ENCODE assay signal across 18 mouse cellular contexts in genomic region chr8:30561323-30562207, GRCm38 (mm10).
DNase-seq lines count a peak whose midpoint lies in the region; ATAC-seq and TF ChIP-seq lines count a peak whose summit lies in the region.
"Had no signal": no experiment of that assay in that cellular context is flagged by ENCODE, and none has a peak within 500 bp of the region (broad histone marks: within the 10 kb centered on the region; RNA-seq: fewer than 3 reads in every experiment).

No protein-coding gene starts in this region.

- 47% methylated on average over 8 of the region's 8 CpGs for WGBS in kidney, postnatal 0 days
- 45% methylated on average over 8 of the region's 8 CpGs for WGBS in embryonic facial prominence, embryonic 11.5 days
- WGBS in limb, embryonic 10.5 days, result 53% methylated on average over 8 of the region's 8 CpGs

- H3K9ac ChIP-seq in kidney, postnatal 0 days (ENCODE audit: low read depth, low read length), result no peak overlapping the region
- H3K9ac ChIP-seq in embryonic facial prominence, embryonic 11.5 days (replicated peaks; ENCODE audit: low read length), result no peak overlapping the region
- H3K9ac ChIP-seq: heart, embryonic 15.5 days; midbrain, embryonic 13.5 days; neural tube, embryonic 12.5 days had no signal

- H3K9me3 ChIP-seq in kidney, postnatal 0 days (replicated peaks; ENCODE audit: low read length), result no peaks in the 10 kb centered on the region
- no peaks in the 10 kb centered on the region for H3K9me3 ChIP-seq in embryonic facial prominence, embryonic 11.5 days (replicated peaks; ENCODE audit: control insufficient read depth, low read length)
- no peaks in the 10 kb centered on the region for H3K9me3 ChIP-seq in limb, embryonic 10.5 days (replicated peaks)
- H3K9me3 ChIP-seq: heart, embryonic 15.5 days; midbrain, embryonic 13.5 days; neural tube, embryonic 12.5 days had no signal

- H3K36me3 ChIP-seq in kidney, postnatal 0 days (ENCODE audit: insufficient read depth, low read length), result no peaks in the 10 kb centered on the region
- no peaks in the 10 kb centered on the region for H3K36me3 ChIP-seq in embryonic facial prominence, embryonic 11.5 days (replicated peaks; ENCODE audit: control insufficient read depth, insufficient read depth, low read depth, low read length)
- H3K36me3 ChIP-seq in limb, embryonic 10.5 days, result no peaks in the 10 kb centered on the region
- H3K36me3 ChIP-seq: heart, embryonic 15.5 days; midbrain, embryonic 13.5 days; neural tube, embryonic 12.5 days had no signal

- no peak for TF ChIP-seq CTCF in kidney, postnatal 0 days (IDR thresholded peaks at IDR 0.05; ENCODE audit: low read depth)
- no peak for TF ChIP-seq CTCF in layer of hippocampus, adult 2 months (conservative IDR thresholded peaks at IDR 0.05)

- DNase-seq in kidney, postnatal 0 days (ENCODE audit: low spot score), result peak; percentile 66
- DNase-seq in kidney, postnatal 4 days, result no peak
- DNase-seq in embryonic facial prominence, embryonic 11.5 days (ENCODE audit: low spot score), result peak; percentile 76
- peak; percentile 34 for DNase-seq in limb, embryonic 10.5 days (ENCODE audit: low spot score)
- DNase-seq in layer of hippocampus, adult 2 months (ENCODE audit: low spot score in 2 of 2), result no peak
- DNase-seq in gastrocnemius, postnatal 10 days, result no peak
- no peak for DNase-seq in heart, postnatal 25 days (ENCODE audit: low spot score)
- DNase-seq: adrenal gland, adult 8-10 months; cerebellum, postnatal 10 days; heart, adult 18-20 months; kidney, adult 18-20 months; liver; lung, postnatal 10 days had no signal

- H3K4me1 ChIP-seq in kidney, postnatal 0 days (replicated peaks; ENCODE audit: insufficient read depth, low read length), result no peaks in the 10 kb centered on the region
- H3K4me1 ChIP-seq in embryonic facial prominence, embryonic 11.5 days (ENCODE audit: control insufficient read depth, insufficient read depth, low read length), result no peaks in the 10 kb centered on the region
- H3K4me1 ChIP-seq in limb, embryonic 10.5 days, result peaks cover 14% of the 10 kb centered on the region
- H3K4me1 ChIP-seq: heart, embryonic 15.5 days; midbrain, embryonic 13.5 days; neural tube, embryonic 12.5 days had no signal

- no peaks in the 10 kb centered on the region for H3K27me3 ChIP-seq in kidney, postnatal 0 days (ENCODE audit: insufficient read depth, low read length)
- no peaks in the 10 kb centered on the region for H3K27me3 ChIP-seq in embryonic facial prominence, embryonic 11.5 days (ENCODE audit: control insufficient read depth, insufficient read depth, low read length)
- H3K27me3 ChIP-seq in limb, embryonic 10.5 days (ENCODE audit: low read depth, poor library complexity, severe bottlenecking), result no peaks in the 10 kb centered on the region
- H3K27me3 ChIP-seq: heart, embryonic 15.5 days; midbrain, embryonic 13.5 days; neural tube, embryonic 12.5 days; Patski had no signal

- intact Hi-C loops in heart, postnatal 25 days (cut with DNase I), result no loop called here

- no peak overlapping the region for H3K4me3 ChIP-seq in kidney, postnatal 0 days (replicated peaks; ENCODE audit: low read depth, low read length)
- no peak overlapping the region for H3K4me3 ChIP-seq in embryonic facial prominence, embryonic 11.5 days (ENCODE audit: low read depth, low read length)
- H3K4me3 ChIP-seq in limb, embryonic 10.5 days, result no peak overlapping the region
- H3K4me3 ChIP-seq in layer of hippocampus, adult 2 months, result no peak overlapping the region
- H3K4me3 ChIP-seq: heart, embryonic 15.5 days; midbrain, embryonic 13.5 days; neural tube, embryonic 12.5 days had no signal

- H3K27ac ChIP-seq in kidney, postnatal 0 days, result no peak overlapping the region
- no peak overlapping the region for H3K27ac ChIP-seq in embryonic facial prominence, embryonic 11.5 days (replicated peaks; ENCODE audit: low read depth, low read length)
- no peak overlapping the region; the same call in 1 of the 2 replicates for H3K27ac ChIP-seq in limb, embryonic 10.5 days
- H3K27ac ChIP-seq in layer of hippocampus, adult 2 months, result no peak overlapping the region
- H3K27ac ChIP-seq: heart, embryonic 15.5 days; midbrain, embryonic 13.5 days; neural tube, embryonic 12.5 days had no signal

- ATAC-seq in kidney, postnatal 0 days (replicated peaks; ENCODE audit: low FRiP score, low read depth), result peak; percentile 65; the same call in 1 of the 2 replicates
- ATAC-seq in embryonic facial prominence, embryonic 11.5 days (replicated peaks; ENCODE audit: insufficient number of reproducible peaks, low FRiP score, low TSS enrichment, low read depth), result peak; percentile 89
- ATAC-seq: hindbrain, embryonic 16.5 days; midbrain, embryonic 13.5 days; Patski had no signal

- H3K4me2 ChIP-seq in kidney, postnatal 0 days (ENCODE audit: low read length), result no peak overlapping the region
- no peak overlapping the region for H3K4me2 ChIP-seq in embryonic facial prominence, embryonic 11.5 days (ENCODE audit: low read depth, low read length)
- H3K4me2 ChIP-seq: heart, embryonic 15.5 days; midbrain, embryonic 13.5 days; neural tube, embryonic 12.5 days had no signal

Comparison
In these comparisons a context has a peak if more than half of its experiments do, and no peak if none do; other contexts are left out.
1. DNase-seq: peak in kidney, postnatal 0 days (single experiment), embryonic facial prominence, embryonic 11.5 days (single experiment) and limb, embryonic 10.5 days (single experiment); none in kidney, postnatal 4 days (0 of 2), layer of hippocampus, adult 2 months (0 of 2), gastrocnemius, postnatal 10 days (single experiment) and heart, postnatal 25 days (single experiment).